Mouse (Mus musculus) kidney, adult 8-10 months (tissue): ENCODE results near the gene Scn4a.

Source experiments
- DNase-seq, 2 experiments: peaks; one replicate each; pipeline ENCODE4 v3.0.0; 2022

Scn4a gene

DNA sequence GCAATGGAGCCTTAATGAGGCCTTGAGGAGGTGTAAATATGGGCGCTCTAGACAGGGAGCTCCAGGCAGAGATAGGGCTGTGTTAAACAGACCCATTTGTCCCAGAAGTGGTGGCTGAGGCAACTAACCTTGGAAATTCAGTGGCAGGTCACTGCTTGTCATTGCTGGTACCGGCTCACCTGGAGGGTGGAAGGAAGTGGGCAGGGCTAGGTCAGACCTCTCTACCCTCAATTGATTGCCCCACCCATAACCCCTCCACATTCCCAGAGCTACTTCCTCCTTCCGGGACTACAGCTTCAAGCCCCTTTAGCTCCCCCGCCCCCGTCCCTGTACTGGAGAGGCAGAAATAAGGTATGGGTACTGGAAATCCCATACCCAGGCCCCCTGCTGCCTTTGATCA lies 39.6 kb downstream of the Scn4a start:
- no peak for DNase-seq

DNA sequence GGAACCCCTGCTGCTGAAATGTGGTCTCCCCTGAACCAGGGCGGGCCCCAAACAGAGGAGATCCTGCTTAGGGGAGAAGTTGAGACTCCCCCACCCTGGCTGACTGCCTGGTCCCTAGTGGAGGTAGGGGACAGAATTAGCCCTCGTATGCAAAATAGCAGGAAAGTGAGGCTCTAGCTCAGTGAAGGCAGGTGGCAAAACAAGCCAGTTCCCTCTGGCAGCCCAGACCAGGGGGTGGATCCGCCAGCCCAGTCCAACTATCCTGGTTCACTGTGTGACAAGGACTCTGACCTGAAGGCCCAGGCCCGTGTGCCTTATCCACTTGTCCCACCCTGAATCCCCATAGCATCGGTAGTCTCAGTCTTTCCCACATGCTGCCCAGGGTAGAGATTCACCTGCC lies 43.0 kb downstream of the Scn4a start:
- no peak for DNase-seq

DNA sequence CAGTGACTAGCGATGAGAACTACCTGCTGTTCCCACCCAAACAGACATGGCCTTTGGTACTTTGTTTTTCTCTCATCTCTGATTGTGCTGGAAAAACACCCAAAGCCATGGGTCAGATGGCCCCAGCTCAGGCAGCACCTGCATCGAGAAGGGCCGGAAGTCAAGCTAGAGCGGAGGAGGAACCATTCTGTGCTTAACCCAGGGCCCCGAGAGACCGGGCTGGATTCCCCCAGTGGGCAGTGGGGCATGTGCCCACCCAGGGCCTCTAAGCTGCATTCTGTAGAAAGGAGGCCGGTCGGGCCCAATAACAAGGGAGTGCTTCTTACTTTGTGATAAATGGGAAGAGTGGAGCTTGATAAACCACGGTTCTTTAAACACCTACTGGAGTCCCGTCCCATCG lies 44.9 kb downstream of the Scn4a start:
- no peak for DNase-seq

DNA sequence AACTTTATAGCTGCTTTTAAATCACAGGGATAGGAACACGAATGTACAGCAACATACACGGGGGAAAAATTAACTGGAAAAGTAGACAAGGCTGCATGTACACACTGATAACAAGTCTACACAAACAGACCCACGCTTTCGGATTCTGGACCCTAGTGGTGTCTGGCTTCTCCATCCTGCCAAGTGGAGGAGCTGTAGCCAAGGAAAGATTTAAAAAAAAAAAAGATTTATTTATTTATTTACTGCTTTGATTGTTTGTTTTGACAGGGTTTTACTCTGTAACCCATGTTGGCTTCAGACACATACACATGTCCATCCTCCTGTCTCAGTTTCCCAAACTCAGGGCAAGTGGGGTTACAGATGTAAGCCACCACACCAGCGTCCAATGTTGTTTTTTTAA lies 45.7 kb downstream of the Scn4a start:
- DNase-seq = no peak

DNA sequence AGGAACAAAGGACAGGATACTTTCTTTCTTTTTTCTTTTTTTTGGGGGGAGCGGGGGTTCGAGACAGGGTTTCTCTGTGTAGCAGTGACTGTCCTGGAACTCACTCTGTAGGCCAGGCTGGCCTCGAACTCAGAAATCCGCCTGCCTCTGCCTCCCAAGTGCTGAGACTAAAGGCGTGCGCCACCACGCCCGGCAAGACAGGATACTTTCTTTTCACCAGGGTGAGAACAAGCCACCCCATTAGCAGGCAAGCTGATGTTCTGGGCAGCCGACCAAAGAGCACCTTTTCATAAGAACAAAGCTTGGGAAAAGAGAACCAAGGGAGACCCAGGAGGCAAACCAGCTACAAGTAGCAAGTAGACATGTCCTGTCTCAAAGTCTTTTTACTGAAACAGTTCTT lies 46.3 kb downstream of the Scn4a start:
- DNase-seq = no peak

DNA sequence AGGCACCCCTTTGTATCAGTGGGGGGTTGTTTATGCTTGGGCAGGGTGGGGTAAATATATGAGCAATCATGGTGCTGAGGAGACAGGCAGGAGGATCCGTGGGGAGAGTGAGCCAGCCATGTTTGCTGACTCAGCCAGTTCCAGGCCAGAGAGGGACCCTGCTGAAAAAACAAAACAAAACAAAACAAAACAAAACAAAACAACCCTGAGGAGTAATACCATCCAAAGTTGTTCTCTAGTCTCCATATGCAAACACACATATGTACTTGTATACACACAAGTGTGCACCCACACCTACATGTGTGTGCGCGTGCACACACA lies 47.1 kb downstream of the Scn4a start:
- DNase-seq = no peak

DNA sequence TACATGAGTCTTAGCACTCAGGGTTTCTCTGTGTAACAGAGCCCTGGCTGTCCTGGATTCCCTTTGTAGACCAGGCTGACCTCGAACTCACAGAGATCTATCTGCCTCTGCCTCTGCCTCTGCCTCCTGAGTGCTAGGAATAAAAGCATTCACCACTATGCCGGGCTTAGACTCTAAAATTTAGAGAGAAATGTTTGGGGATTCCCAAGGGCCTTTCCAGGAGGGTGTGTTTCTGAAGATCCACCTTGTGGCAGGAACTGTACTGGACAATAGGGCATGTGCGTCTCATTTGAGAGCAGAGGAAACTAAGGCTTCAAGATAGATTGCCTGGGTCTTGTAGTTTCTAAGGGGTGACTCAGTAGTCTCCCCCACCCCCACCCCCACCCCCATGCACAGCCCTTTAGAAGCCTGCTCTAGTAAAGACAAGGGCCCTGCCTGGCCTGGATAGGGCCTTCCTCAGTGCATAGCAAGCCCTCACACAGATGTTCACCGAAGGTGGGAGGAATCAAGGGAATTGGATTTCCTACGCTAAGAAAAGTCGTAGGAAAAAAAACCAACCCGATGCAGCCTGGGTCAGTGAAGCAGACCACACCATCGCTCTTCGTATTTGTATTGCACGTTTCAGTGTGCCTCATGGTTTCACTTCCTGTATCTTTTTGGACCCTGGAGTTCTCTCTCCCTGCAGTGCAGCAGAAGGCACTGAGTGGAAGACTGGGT lies 47.6 kb downstream of the Scn4a start:
- no peak for DNase-seq

DNA sequence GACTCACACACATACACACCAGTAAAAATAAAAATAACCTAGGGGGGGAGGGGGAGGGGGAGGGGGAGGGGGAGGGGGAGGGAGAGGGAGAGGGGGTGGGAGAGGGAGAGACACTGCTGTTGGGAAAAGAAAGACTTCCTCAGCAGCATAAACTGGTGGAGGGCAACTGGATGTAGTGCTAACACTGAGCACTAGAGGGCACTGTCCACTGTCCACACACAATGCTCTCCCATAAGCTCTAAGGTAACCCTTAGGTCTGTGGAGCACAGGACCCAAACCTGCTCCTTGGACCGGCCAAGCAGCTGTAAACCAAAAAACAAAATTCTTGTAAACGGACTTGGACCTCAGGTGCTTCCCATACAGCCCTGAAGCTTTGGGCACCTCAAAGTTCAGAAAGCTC lies 50.5 kb downstream of the Scn4a start:
- peak in 1 of 2 experiments; percentile 62 for DNase-seq

DNA sequence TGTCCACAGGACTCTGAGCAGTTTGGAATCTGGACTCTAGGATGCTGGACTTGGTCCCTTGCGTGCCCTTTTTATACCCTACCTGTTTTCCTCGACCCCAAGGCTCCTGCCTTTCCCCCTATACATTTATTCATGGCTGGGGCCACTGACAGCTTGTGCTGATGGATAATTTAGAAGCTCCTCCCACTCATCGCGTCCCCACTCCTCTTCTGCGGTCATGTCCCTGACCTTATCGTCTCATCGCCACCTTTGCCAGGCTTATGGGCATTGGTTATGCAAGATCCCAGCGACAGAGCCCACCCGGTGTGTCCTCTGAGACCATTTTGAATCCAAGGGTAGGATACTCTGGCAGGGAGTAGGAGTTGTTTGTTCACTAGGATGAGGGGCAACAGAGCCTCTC lies 51.3 kb downstream of the Scn4a start, which contains the start of gene Gh:
TSS of gene Gh (minus strand) at position 101 of the 400 bp plus-strand sequence.
- DNase-seq = no peak

DNA sequence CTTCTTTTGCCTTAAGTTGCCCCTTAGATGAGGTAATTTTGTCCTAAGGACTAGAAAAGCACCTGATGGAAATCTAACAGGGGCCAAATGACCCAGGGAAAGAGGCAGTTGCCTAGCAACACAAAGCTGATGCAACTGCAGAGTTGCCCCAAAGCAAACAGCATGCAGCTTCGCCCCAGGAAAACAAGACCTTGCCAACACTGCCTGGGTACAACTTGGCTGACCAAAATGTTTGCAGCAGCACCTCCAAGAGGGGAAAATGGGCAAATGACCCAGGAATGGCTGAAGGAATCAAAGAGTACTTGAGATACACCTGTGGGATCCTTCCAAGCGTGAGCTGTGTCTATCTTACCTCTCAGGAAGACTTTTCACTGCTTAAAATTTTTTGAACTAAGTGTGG lies 61.2 kb downstream of the Scn4a start:
- DNase-seq = no peak

DNA sequence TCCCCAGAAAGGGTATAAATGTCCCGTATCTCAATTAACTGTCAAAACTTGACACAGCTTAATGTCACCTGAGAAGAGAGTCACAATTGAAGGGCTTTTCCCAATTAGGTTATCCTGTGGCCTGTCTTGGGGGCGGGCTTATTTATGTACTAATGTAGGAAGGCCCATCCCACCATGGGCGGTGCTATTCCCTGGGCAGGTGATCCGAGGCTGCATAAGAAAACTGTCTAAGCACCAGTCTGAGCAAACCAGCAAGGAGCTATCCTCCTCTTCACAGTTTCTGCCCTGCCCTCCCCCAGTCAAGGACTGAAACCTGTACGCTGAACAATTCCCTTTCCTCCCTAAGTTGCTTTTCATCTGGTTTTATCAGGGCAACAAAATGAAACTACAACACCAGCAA lies 62.7 kb downstream of the Scn4a start:
- no peak for DNase-seq

DNA sequence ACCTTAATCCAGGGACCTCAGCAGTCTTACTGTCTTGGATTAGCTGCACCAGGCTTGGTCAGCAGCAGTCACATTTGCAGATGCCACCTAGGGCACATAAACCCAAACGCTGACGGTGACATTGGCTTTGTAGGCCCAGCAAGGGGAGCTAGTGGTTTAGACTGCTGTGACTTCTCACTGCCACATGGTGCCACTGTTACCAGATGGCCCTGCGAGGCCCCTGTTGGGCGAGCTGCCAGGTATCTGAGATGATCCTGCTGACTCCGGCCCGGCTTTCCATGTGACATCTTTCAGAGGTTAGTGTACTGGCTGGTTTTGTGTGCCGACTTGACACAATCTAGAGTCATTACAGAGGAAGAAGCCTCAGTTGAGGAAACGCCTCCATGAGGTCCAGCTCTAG lies 63.7 kb downstream of the Scn4a start:
- DNase-seq = peak; percentile 47 to 65

DNA sequence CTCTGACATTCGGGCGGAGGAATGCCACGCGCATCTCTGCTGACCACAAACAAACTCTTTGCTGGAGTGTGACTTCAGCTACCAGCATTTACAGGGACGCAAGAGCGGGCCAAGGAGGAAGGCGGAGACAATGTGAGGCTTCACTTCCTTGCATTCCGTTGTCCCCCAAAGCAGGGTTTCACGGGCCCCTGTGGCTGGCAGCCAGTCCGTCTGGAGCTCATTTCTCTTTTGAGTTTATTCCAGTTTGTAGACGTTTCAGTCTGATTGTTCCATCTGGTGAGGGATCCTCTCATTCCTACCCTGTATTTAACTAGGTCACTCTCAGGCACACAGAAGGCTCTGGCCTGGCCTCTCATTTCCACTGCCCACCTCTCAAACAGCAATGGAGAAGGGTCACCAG lies 66.1 kb downstream of the Scn4a start:
- DNase-seq = no peak

DNA sequence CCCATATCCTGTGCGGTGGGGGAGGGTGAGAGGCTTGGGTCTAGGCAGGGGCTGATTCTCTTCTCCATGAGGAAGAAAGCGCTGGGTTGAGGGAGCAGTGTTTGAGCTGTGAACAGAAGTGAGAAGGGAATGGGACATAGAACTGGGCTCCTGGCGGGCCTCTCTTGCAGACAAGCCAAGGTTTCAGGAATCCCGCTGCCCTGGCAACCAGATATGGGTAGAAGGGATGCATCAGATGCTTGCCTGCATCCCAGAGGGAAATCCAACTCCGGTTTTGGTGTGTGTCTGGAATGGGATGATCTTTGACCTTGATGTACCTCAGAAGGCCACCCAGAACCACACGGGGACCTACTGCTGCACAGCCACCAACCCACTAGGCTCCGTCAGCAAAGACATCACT lies 66.9 kb downstream of the Scn4a start:
- DNase-seq = no peak

DNA sequence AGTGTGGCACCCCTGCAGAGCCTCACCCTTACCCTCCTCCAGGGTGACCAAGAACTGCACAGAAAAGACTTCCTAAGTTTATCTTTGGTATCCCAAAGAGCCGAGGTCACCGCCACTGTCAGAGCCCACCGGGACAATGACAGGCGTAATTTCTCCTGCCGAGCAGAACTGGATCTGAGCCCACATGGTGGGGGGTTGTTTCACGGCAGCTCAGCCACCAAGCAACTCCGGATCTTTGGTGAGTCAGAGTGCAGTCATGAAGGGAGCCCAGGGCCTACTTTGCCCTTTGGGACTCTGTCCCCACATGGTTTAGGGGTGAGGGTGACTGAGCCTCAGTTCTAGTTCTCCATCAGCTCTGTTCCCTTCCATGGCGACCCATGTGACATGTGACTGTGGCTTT lies 69.0 kb downstream of the Scn4a start:
- no peak for DNase-seq

DNA sequence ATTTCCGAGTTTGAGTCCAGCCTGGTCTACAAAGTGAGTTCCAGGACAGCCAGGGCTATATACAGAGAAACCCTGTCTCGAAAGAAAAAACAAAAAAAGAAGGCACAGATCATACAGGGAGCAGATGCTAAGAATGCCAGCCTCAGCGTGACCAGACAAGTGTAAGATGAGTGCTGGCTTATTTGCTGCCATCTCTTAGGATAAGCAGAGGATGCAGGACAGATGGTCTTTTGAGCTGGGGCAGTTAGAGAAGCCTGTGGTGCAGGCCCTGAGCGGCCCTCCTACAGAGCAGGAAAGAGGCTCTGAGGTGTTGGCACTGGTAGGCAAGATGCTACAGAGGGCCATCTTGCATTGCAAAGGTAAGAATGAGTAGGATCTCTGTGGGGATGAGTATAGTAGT lies 69.7 kb downstream of the Scn4a start:
- no peak for DNase-seq

DNA sequence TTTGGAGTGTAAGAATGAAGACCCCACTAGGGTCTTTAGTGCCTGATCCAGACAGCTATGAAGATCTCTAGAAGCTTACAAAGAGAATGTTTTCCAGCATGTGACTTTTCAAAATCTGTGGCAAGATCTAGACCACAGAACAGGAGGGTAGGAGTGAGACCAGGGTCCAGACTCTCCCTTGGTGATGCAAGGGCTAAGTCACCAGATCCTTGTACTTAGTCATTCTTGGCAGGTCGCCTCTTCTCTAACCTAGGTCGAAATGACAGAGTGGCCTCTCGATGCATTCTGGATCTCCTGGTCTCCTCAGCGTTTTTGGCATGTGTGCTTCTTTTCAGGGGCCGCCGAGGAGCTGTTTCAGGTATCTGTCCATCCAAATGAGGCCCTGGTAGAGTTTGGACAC lies 70.6 kb downstream of the Scn4a start:
- no peak for DNase-seq

DNA sequence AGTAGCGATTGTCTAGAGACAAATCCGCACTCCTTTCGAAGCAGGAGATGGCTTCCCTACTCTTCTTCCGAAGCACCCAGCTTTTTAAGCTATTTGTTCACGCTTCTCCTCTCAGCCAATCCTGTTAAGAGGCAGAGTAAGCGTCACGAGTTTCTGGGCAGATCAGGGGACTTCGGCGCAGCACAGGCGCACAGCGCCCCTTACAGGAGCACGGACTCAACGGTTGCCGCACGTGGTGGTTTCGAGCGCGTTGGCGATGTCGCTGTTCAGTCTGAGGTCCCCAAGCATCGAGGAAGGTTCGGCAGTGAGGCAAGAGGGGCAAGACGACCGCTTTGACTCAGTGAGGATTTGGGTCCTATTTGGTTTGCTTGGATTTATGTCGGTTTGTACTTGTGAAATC lies 76.6 kb downstream of the Scn4a start, which contains the start of gene Tcam1:
TSS of gene Tcam1 (plus strand) at position 219 of the 400 bp plus-strand sequence.
- DNase-seq = peak; percentile 92 to 96

DNA sequence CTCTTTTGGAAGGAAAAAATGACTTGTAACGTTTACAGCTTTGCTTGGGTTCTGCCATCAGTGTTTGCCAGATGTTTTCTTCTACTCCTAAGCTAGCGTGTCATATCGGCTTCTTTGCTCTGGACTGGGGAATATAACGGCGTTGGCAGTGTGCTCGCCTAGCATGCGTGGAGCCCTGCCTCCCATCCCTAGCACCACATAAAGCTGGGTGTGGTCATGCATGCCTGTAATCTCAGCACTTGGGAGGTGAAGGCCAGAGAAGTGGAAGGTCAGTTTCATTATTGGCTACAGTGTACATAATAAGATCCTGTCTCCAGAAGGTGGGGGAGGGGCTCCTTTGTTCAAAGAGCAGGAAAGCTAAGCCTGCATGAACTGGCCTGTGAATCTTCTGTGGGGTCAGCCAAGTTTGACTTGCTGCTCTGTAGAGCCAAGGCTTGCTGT lies 78.1 kb downstream of the Scn4a start:
- DNase-seq = peak; percentile 55 to 61

DNA sequence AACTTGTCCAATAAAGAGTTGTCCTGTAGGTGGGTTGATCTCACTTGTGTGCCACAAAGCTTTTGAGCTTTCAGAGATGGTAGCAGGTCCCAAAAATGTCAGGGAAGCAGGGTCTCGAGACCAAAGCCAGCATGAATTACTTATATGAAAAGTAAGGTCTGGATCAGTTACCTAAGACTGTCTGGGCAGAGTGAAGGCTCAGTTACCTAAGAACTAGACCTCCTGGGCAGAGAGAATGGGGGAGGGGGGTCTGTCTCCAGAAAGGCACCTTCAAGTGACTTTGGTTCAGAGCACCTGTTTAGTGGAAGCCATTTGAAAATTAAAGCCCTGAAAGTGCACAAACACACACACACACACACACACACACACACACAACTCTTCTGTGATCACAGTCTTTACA lies 78.7 kb downstream of the Scn4a start:
- no peak for DNase-seq

DNA sequence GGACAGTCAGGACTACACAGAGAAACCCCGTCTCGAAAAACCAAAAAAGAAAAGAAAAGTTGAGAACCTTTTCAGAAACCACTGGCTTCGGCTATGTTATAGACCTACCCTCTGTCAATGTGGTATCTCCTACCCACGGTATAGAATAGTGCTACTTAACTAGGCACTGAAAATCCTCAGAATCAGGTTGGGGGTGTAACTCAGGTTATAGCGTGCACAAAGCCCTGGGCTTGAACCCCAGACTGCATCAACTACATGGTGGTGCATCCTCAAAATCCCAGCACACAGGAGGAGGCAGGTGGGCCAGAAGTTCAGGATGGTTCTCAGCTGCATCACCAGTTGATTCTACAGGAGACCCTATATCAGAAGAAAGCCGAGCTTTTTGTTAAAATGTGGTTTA lies 79.3 kb downstream of the Scn4a start:
- no peak for DNase-seq

DNA sequence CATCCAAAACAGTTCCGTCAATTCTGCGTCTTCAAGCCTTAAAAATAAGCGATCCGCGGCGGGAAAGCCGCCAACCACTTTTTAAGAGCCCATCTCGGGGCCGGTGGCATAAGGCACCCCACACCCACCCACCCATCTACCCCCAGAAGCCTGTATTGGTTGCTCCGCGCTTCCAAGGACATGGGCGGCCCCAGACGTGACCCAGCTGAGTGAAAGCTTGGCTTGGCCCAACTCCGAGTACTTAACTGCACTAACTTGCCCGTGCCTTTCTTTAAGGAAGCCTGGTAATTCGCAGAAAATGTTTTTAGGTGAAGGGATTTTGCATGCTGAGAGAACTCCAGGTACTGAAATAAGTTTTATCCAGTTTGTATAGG lies 79.8 kb downstream of the Scn4a start:
- no peak for DNase-seq

DNA sequence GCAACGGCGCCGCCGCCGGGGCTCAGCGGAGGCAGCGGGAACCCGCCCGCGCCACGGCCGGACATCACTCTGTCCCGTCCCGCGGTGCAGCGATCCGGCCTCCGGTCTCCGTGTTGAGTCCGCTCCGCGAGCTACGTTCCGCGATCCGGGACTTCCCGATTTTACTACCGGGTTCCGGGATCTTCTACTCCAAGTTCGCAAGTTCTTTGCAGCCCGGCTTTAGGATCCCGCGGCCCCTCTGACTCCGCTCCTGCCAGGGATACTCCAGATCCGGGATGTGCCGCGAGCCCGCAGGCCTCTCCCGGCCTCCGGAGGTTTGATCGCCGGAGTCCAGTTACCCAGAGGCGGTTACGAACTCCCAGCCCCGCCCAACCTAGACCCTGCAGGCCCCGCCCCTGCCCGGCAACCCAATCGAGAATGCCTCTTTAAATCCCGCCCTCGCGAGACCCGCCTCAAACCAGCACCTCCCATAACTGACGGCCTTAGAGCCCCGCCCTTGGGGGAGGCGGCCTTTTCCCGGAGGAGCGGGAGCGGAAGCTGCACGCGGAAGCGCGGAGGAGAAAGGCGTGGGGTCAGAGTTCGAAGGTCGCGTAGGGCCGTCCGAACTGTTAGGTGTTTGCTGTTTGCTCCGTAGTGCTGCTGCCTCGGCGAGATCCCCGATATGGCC lies 80.3 kb downstream of the Scn4a start, which contains the start of gene Smarcd2:
TSS of gene Smarcd2 (minus strand) at position 329 of the 667 bp plus-strand sequence.
- DNase-seq = peak; percentile 100

DNA sequence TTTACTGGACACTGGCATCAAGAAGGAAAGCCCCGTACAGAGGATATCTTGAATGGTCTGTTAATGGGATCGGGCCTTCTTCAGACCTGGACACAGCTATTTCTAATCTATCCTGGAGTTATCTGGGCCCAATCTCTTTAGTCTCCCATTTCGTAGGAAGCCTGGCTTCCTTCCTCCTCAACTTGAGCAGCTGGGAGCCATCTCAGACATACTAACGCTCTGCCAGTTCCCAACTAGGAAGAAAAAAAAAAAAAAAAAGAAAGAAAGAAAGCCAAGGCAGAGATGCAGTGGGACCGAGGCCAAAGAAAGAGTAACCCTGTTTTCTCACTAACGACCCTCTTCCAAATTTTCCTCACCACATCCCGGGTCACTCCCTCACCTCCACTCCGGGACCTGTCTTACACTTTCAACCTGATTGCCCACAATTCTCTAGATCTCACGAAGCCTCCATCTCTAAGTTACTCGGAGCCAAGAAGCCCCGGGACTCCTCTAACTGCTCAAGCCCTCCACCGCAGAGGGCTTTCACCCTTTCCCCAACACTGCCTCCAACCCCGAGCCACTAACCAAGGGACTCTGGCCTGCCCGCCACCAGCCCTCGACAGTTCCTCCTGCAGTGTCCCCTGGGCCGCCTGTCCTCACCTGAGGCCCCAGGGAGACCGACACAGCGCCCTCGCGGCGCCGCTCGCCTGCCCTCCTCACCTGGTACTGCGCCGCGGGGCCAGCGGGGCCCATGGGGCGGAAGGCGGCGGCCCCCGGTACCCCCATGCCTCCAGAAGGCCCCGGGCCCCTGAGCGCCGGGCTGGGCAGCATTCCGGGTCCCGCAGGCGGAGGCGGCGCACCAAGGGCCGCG lies 81.1 kb downstream of the Scn4a start:
- peak in 1 of 2 experiments; percentile 46 for DNase-seq
